Mouse (Mus musculus): ENCODE measurements around the gene Ace2.

The Ace2 gene

GRCm38 (mm10) chrX:164139032-164139431 lies at the start of gene Ace2:
Gene Ace2 (plus strand): TSS chrX:164139332.
- no peak for DNase-seq (ENCODE audit: low spot score)

- DNase-seq (ENCODE audit: low spot score) = no peak
Observed at GRCm38 (mm10) chrX:164089916-164090315, 49.2 kb upstream of the Ace2 start.

- DNase-seq (ENCODE audit: low spot score) = no peak
Observed at GRCm38 (mm10) chrX:164092300-164093169, 46.6 kb upstream of the Ace2 start.

- no peak for DNase-seq (ENCODE audit: low spot score)
Observed at GRCm38 (mm10) chrX:164093435-164093834, 45.7 kb upstream of the Ace2 start.

- DNase-seq (ENCODE audit: low spot score) = no peak
Observed at GRCm38 (mm10) chrX:164095838-164096237, 43.3 kb upstream of the Ace2 start.

GRCm38 (mm10) chrX:164101483-164101882 lies 37.6 kb upstream of the Ace2 start:
- no peak for DNase-seq (ENCODE audit: low spot score)

- DNase-seq (ENCODE audit: low spot score) = no peak
Observed at GRCm38 (mm10) chrX:164102198-164102597, 36.9 kb upstream of the Ace2 start.

GRCm38 (mm10) chrX:164102656-164103055 lies 36.5 kb upstream of the Ace2 start:
- DNase-seq (ENCODE audit: low spot score) = no peak

- DNase-seq (ENCODE audit: low spot score) = no peak
Observed at GRCm38 (mm10) chrX:164111146-164111545, 28.0 kb upstream of the Ace2 start.

GRCm38 (mm10) chrX:164113744-164114143 lies 25.4 kb upstream of the Ace2 start:
- no peak for DNase-seq (ENCODE audit: low spot score)

- no peak for DNase-seq (ENCODE audit: low spot score)
Observed at GRCm38 (mm10) chrX:164123942-164124341, 15.2 kb upstream of the Ace2 start.

- DNase-seq (ENCODE audit: low spot score) = no peak
Observed at GRCm38 (mm10) chrX:164133531-164133930, 5.6 kb upstream of the Ace2 start.

- no peak for DNase-seq (ENCODE audit: low spot score)
Observed at GRCm38 (mm10) chrX:164135304-164135818, 3.8 kb upstream of the Ace2 start.

- DNase-seq (ENCODE audit: low spot score) = no peak
Observed at GRCm38 (mm10) chrX:164145463-164146250, 6.5 kb downstream of the Ace2 start.

GRCm38 (mm10) chrX:164152703-164153102 lies 13.6 kb downstream of the Ace2 start:
- DNase-seq (ENCODE audit: low spot score) = peak; percentile 40

- DNase-seq (ENCODE audit: low spot score) = no peak
Observed at GRCm38 (mm10) chrX:164153606-164154005, 14.5 kb downstream of the Ace2 start.

GRCm38 (mm10) chrX:164154594-164154993 lies 15.5 kb downstream of the Ace2 start:
- DNase-seq (ENCODE audit: low spot score) = no peak

- no peak for DNase-seq (ENCODE audit: low spot score)
Observed at GRCm38 (mm10) chrX:164164681-164165080, 25.5 kb downstream of the Ace2 start.

GRCm38 (mm10) chrX:164171034-164171433 lies 31.9 kb downstream of the Ace2 start:
- DNase-seq (ENCODE audit: low spot score) = no peak

- no peak for DNase-seq (ENCODE audit: low spot score)
Observed at GRCm38 (mm10) chrX:164173880-164174279, 34.7 kb downstream of the Ace2 start.

GRCm38 (mm10) chrX:164175311-164175710 lies 36.2 kb downstream of the Ace2 start:
- DNase-seq (ENCODE audit: low spot score) = no peak

- DNase-seq (ENCODE audit: low spot score) = no peak
Observed at GRCm38 (mm10) chrX:164175780-164176179, 36.6 kb downstream of the Ace2 start.

- no peak for DNase-seq (ENCODE audit: low spot score)
Observed at GRCm38 (mm10) chrX:164178856-164179255, 39.7 kb downstream of the Ace2 start.
